Mouse (Mus musculus) adrenal gland, postnatal 25 days (tissue): ENCODE measurements around the gene Ncoa3. TPM values are rescaled to one million over a fixed set of nuclear protein-coding genes. Genes with fewer than 3 reads are reported as not detected.

Experiments
- DNase-seq: peaks from one replicate; pipeline ENCODE4 v3.0.0; 2021; ENCODE audit warnings: mixed read lengths
- total RNA-seq: library from RNA; stranded (reverse); gene quantifications from 2 replicates; pipeline ENCODE4 v1.2.3, GENCODE M21; 2021

Gene Ncoa3
- total RNA-seq, 1 experiment from 2014 or later, result 27.1 TPM

DNA sequence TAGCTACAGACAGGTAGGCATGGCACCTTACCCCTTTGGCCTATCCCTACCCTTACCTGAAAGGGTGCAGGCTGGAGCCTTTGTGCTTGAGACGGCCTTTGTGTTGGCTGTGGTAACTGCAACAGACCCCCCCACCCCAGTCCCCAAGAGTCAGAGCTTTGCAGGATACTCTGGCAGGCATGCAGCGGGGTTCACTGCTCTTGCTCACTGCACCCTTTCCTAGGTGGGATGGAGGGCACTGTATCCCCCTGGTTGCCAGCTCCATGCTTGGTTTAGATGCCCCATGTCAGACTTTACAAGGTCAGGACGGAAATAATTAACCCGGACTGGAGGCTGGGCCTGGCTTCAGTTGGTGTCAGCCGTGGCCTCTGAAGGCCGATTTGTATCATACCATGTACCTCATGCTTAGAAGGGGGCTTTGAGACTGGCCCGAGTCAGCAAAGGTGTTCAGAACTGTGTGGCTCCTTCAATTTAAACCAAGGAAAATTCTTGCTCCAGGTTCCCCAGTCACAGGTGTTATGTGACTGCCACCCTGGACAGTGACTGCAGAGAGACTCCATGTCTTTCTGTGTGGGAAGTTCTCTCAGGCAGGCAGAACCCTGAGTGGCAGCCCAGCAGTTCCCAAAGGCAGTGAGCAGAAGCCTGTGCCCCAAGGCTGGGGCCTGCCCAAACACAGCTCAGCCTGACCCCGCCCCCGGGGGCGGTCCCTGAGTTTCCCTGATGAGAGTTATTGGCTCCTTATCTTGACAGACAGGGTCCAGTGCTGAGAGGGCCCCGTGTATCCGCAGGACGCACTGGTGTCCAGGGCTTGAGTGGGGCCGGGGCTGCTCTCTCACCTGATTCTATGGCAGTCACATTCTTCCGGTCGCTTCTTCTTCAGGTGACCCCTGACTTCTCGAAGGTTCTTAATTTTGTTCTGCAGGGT, 87.8 kb downstream of the Ncoa3 start:
- peak; percentile 81 for DNase-seq

DNA sequence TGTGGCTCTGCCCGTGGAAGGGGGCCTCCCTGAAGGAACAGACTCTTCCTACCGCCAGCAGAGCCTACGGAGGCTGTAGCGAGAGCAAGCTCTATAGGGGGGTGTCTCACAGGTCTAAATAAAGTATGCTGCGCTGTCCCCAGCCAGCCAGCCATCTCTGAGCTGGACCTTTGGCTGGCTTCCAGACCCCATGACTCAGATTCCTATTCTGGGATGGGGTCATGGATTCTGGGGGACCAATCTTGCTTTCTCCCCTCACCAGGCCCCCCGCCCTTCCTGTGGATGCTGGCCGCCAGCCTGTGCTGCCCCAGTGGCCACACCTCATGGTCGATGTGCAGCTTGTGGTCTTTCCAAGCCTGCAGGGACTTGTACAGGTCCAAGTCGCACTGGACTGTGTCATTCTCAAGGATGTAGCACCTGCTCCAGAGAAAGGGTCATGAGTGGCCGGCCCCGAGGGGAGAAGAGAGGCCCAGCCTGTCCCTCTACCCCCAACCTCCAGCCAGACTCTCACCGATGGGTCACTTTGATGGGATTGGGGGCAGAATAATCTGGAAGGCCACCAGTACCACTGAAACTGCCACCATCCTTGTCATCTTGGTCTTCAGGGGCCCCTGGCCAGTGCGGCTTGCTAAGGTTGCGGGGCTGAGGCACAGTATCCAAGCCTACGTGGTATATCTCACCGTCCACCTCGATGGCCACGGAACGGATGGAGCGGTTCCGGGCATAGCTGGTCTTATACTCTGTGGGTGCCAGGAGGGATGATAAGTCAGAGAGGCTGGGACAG, 88.7 kb downstream of the Ncoa3 start:
- peak; percentile 76 for DNase-seq

DNA sequence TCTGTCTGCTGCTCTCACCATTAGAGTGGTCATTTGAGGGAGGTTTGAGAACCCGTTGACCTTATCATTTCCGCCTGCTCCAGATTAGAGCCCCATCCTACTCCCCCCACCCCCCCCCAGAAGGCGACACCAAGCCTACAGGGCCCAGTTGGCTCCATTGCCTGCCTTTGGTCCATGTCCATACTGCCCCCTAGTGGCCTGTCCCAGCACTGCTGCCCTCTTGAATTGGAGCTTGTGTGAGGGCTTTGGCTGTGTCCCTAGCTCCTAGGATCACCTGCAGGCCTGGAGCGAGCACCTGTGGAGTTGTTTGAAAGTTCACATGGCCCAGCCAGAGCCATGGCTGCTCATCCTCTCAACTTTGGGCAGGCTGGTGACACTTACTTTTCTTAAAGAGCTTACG, 89.8 kb downstream of the Ncoa3 start:
- peak; percentile 81 for DNase-seq

DNA sequence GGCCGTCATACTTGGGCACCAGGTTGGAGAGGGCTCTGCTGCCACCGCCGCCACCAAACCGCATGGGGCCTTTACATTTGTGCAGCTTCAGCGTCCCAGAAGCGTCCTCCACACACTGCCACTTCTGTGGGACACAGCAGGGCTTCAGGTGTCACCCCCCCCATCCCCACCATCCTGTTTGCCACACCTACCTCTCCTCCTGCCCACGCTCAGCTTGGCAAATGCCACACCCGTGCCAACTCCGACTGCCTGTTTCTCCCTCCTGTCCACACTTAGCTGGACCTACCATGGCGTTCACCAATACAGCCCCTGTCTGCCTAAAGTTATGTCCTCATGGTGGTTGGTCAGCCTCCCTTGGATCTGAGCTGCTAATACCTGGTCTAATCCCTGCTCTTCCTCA, 90.2 kb downstream of the Ncoa3 start:
- no peak for DNase-seq

DNA sequence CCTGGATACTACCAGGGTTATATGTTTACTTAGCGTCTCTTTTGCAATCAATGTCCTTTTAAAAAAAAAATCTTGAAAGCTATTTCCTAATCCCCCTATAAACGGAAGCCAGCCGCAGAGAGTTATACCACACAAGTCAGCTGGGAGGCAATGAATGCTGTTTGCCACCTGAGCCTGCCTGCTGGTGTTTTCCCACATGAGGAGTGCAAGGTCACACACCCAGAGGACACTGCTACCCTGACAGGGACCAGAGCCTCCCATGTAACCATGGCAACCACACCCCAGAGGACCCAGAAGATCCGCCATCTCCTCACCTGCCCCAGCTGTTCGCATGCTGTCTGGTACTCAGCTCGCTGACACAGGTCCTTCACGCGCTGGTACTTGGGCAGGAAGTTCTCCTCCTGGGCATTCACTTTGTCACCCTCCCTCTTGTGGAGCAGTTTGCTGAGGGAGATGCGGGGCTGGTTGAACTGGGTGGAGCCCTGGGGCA, 91.2 kb downstream of the Ncoa3 start:
- no peak for DNase-seq

DNA sequence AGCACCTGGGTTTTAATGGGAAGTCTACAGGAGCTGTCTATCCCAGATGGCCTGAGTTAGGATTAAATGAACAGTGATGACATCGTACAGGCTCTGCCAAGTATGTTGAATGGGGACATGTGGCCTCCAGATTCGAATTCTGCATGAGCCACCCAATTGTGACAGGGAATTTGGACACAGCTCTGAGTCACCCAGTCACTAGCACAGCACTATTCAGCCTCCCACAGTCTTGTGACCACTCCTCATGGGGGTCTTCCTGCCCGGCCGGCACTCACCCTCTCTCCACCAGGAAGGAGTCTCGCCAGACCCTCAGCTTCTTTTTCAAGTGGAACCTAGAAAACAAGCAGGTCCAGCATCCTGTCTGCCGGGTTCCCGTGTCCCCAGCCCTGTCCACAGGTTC, 91.7 kb downstream of the Ncoa3 start:
- no peak for DNase-seq

DNA sequence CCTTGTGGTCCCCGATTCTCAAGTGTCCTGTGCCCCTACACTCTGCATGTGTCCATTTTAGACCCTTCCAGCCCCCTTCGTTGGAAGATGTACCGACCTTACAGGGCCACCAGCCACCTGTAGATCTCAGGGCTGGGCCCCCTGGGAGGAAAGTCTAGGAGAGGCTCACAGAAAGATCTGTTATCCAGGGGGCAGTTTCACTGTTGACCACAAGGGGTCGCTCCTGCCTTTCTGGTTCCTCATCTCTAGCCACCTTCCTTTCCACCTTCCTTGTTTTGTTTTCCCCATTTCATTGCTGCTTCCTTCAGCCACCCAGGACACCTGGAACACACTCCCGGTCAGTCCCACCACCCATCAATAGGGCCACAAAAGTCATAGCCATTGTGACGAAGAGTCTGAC, 92.5 kb downstream of the Ncoa3 start:
- peak; percentile 72 for DNase-seq

DNA sequence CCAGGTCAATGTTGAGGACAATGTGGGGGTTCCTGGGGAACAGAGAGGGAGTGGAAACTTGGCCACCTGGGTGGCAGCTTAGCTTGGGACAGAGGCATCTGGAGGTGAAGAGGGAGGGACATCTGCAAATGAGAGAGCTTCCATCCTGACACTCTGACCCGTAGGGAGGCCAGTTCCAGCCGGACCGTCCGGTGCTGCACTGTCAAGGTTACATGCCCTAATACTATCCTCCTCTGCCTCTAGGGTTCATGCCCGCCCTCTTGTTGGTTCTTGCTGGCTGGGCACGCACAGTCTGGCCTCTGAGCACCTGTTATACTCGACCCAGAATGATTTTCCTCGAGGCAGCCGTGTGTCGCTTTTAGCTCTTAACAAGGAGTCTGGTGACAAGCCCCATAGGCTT, 93.3 kb downstream of the Ncoa3 start:
- DNase-seq, result no peak

DNA sequence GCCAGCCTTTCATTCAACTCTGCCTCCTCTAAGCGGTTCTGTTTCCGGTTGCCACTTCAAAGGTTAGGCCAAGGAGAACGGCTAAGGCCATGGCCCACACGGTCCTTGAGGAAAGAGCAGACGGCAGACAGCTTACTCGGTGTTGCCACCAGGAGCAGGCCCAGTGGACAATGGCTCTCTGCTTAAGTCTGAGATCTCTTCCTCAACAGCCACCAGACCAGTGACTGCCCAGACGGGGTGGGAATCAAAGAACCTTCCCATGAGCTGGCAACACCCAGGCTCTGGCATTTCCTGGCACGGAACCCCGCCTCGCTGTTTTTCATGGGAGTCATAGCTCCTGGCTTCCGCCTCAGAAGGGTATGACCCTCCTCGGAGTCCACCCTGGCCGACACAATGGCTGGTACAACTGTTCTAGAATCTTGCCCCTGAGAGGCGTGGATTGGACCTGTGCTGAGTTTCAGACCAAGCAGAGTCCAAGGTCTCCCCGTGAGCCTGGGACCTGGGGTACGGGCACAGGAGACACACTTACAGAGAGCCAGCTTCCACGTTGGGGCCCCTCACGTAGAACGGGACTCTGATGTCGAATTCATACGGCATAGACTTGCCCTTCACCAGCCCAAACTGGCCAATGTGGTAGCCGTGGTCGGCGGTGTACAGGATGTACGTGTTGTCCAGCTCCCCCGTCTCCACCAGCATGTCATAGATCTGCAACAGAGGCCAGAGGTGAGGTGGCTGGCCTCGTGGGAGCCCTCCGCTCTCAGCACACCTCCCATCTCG, 94.2 kb downstream of the Ncoa3 start:
- peak; percentile 47 for DNase-seq

DNA sequence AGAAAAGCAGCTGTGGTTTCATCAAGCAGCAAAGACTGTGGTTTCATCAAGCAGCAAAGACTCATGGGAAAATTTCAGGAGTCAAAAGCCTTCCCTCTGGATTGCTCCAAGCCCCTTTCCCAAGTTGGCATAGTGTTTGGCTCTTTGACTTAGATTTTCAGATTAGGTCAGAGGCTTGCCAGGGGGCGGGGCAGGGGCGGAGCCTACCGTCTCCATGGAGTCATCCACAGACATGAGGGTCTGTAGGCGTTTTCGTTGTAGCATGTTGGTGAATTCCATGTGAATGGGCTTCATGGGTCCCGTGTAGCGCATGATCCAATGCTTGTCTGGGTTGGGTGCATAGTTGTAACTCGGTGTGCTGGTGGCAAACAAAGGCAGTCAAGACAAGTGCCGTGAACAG, 96.6 kb downstream of the Ncoa3 start:
- peak; percentile 42 for DNase-seq

DNA sequence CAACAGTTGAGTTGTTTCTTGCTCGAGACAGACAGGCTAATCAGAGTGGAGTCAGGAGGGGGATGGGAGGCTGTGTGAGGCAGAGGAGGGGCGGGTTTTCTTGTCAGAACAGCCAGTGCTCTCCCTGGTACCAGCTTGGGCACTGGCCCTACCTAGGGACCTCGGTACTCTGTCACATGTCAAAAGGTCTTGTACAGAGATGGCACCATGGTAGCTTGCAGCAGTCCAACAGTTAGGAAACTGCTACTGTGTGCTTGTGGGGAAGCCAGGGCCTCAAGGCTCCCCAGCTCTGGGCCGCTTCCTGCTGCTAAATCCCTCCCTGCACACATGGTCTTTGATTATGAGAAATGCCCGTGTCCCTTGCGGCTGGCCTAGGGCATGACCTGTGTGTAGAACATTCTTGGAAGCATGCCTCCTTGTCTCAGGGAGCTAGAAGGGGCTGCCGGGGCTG, 97.7 kb downstream of the Ncoa3 start:
- DNase-seq, result no peak

DNA sequence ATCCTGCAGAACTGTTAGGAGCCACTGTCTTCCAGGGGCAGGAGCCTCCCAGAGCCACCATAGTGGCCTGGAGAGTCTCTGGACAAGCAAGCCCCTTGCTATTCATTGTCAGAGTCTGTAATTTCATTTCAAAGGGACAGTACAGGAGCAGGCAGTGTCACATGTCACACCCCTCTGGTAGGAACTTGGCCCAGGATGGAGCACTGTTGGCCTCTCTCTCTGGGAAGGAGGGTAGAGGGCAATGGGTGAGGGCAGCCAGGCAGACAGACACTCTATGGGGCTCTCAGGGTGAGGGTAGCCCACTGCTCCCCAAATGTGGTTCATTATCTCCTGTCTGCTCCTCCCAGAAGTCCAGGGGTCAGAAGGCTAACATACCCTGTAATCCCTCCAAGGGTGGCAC, 99.2 kb downstream of the Ncoa3 start:
- no peak for DNase-seq

DNA sequence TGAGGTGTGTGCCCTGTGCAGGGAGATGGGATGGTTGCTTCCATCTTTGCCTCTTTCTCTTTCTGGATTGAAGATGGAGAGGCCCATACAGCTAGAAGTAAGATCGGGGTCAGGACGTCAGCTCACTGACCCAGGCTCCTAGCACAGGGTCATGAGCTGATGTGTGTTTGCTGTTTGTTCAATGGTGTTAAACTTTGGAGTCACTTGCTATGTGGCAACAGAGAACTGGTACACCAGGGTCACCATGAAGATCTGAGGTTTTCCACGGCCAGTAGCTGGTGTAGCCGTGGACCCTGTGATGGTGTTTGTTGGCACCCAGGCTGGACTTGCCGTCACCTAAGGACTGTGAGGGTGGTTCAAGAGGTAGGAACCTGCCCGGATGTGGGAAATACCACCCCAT, 100.0 kb downstream of the Ncoa3 start:
- DNase-seq, result no peak

DNA sequence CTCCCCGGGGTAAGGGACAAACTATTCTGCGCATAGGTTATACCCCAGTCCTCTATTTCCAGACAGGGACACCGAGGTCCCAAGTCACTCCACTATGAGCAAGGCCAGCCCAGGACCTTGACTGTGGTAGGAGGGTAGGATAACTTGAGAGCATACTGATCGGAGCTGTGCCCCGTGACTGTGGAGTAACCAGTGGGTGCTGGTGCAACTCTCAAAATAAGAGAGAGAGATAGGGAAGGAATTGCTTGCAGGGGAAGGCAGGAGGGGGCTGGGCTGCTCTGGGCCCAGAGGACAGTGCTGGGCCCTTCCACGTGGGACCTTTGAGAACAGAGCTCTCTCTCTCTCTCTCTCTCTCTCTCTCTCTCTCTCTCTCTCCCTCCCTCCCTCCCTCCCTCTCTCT, 103.9 kb downstream of the Ncoa3 start:
- no peak for DNase-seq

DNA sequence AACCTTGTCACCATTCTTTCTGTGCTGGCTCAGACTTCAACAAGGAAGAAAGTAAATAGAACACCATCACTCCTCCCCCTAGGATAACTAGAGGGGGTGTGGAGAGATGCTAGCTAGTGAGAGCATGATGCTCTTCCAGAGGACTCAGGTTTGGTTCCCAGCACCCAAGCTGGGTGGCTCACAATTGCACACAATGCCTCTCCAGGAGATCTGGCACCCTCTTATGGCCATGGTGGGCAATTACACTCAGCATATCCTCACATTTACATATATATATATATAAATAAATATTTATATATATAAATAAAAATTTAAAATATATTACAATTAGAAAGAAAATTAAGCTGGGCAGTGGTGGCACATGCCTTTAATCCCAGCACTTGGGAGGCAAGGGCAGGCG, 104.4 kb downstream of the Ncoa3 start:
- DNase-seq, result no peak

DNA sequence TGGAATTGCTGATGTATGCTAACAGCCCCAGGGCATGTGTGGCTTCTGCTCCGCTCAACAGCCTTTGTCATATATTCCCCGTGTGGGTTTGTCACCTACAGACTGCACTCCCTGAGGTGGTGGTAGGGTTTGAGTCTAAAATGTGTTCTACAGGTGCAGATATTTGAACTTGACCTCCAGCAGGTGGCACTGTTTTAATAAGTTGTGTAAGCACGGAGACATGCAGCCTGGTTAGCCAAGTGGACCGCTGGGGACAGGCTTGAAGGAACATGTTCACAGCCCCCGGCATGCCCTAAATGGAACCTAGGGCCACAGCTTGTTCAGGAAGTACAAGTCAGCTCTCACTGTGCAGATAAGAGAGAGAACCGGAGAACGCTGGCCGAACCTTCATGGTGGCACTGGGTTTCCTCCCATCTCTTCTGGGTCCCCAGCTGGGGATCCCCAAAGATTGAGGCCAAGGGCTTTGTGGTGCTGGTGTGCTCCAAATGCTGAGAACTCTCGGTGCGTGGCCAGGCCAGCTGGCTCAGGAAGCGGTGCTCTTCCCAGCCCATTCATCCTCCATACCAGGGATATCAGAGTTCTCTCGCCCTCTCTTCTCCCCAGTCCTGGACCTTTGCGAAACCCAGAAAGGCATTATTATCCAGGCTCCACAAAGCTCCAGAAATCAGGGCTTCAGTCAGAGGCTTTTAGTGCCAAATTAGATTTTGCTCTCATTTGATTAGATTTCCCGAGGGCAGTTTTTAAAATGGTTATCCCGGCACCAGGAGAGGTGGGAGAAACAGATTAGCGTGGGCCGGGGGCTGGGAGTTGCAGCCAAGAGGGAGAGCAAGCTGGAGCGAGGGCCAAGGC, 105.2 kb downstream of the Ncoa3 start:
- DNase-seq, result no peak

DNA sequence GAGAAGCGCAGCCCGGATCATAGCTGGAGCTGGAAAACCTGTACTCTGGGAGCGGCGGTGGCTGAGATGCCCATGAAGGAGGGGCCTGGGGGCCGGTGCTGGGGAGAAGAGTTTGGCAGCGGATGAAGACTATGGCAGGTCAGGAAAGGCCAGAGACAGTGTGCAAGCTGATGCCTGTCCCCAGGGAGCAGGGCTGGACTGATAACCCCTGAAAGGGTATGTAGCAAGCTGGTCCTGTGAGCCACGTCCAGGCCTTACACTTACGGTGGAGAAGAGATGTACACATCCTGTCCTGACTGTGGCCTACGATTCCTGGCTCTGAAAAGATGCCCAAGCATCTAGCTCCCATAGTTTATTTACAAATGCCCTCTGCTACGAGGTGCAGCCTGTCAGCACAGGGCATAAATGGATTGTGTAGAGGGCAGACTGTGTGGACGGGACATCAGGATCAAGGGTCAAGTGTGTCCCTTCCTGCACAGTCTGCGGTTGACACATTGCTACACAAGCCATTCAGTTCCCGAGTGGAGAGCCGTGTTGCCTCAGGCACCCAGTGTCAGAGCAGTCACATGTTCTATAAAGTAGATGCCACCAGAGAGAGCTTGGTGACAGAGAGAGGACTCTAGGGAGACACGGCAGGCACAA, 106.0 kb downstream of the Ncoa3 start:
- no peak for DNase-seq

DNA sequence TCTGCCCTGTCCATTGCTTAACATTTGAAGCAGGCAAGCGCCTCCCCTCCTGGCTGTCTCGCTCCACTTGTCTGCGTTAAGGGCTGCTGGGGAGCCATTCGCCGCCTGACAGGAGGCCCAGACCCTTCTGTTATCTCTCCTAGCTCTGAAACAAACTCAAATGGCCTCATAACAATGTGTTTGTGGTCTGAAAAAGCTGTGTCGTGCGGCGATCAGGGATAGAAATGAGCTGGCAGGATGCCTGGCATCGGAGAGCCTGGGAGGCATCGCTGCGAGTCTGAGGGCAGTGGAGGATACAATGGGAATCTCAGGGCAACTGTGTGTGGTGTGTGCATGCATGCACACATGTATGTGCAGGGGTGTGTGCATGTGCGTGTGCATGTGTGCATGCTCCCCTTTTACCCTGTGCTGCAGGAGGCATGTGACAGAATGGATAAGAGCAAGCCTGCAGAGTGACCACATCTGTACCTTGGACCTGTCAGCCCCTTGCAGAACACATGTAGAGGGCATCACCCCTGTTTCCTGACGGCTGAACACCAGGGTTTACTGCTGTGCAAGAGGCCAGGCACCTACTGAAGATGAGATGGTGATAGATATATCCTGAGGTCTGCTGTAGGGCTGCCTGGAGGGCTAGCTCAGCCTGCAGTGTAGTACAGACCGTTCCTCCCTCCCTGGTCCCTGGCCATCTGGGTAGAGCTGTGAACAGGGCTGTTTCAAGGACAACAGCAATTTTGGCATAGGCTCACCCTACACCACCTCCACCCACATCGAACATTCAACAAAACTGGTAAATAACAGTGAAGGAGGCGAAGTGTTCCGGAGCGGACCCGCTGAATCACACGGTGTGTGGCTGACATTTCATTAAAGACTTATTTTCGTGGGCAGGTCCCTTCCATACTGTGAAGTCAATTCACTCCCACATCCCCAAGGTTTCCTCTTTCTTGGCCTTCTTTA, 108.2 kb downstream of the Ncoa3 start:
- DNase-seq, result no peak

DNA sequence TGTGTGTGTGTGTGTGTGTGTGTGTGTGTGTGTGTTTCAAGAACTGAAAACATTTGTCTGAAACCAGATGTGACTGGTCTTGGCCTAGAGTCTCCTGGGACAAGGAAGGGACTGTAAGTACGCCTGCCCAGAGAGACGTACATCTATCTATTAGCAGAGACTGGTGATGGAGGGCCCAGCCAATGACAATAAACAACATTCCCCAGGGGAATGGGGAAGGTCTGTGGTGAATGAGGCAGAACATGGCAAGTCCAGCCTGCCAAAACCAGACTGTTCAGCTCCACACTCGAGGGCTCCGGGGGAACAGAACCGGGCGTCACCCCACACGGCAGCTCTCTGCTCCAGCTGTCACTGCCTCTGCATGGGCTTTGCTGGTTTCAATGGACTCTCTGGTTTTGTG, 110.5 kb downstream of the Ncoa3 start:
- no peak for DNase-seq

DNA sequence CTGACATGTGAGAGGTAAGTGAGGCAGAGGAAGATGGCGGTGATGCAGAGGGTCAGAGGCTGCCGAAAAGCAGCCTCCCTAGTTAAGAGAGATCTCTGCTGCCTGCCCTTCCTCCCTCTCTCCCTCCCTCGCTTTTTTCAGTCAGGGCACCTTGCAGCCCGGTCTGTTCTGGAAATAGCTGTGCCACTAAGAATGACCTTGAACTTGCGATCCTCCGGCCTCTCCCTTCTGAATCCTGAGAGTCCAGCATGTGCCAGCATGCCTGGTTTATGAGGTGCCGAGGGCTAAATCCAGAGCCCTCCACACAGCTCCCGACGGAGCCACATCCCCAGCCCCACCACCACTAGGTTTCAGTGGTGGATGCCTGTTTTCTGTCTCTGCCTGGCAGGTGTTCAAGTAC, 113.5 kb downstream of the Ncoa3 start:
- no peak for DNase-seq
